Mouse (Mus musculus) heart, adult 2 months (tissue): ENCODE measurements around the gene Prr15.

Experiments
- CTCF ChIP-seq: fragments of 200-600 bp; IDR thresholded peaks from 2 replicates; pipeline ENCODE4 v1.8.1; 2022; ENCODE audit warnings: antibody characterized with exemption, mild to moderate bottlenecking, moderate library complexity
- EP300 ChIP-seq: fragments of 200-500 bp; IDR thresholded peaks from 2 replicates; pipeline ENCODE4 v1.6.1; 2011; ENCODE audit warnings: low read depth, low read length, control low read depth; ENCODE audit not compliant: insufficient read depth

DNA sequence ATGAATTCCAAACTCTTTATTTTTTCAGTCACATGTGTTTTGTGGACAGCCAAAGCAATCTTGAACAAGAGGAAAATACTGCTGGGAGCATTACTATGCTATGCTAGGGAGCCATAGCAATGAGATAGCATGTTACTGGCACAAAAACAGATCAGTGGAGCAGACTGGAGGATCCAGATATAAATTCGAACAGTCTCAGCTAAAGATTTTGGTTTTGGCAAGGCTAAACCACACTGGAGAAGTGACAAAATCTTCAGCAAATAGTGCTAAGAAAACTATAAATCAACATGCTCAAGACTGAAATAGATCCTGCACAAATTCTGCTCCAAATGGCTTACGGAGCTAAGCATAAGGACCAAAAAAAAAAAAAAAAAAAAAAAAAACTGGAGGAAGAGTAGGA, 12.6 kb upstream of the Prr15 start:
- TF ChIP-seq EP300 (no peak), CTCF (no peak)
